Mouse (Mus musculus): ENCODE results near the gene Gm17727.
"Not testable (repeated sequence)": the region's sequence is repeated elsewhere in the genome, so short reads cannot be mapped to it uniquely, and the experiment has no call there.

Gene Gm17727

DNA sequence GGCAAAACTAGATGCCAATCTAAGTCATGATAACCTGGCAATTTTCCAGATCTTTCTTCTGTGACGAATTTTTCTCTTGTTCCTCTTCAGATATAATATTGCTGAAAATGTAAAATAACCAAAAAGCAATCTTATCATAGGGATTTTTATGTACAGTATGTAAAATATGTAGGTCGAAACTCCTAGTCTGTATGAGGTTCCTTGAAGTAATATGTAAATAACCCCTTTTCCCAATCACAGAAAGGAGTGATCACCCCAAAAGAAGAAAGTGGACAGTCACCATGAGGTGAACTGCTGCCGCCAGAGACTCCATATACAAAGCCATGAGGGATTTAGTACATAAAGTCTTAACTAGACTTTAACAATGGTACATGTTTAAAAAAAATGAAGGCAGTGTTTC lies at the start of gene Gm17727:
Gene Gm17727 (minus strand): TSS at position 101 of the 400 bp plus-strand sequence.
- CTCF ChIA-PET, result no interaction called here
- POLR2A ChIA-PET, result no interaction called here

- POLR2A ChIA-PET, CTCF ChIA-PET: not testable (repeated sequence)
Measured at GRCm38 (mm10) chr9:35817881-35818280, 40.0 kb upstream of the Gm17727 start.

GRCm38 (mm10) chr9:35798146-35798545 lies 20.2 kb upstream of the Gm17727 start:
- POLR2A ChIA-PET, result no interaction called here
- CTCF ChIA-PET, result no interaction called here

- ChIA-PET POLR2A (no interaction called here), CTCF (interaction anchor here in 1 of 4 experiments (1.0 kb wide), 1 partner anchor 1104 kb away, joined by 3 read pairs; no protein-coding TSS in a partner anchor)
Measured at GRCm38 (mm10) chr9:35790001-35790400, 12.1 kb upstream of the Gm17727 start, which contains the start of the genes Gm27235 and D730048I06Rik. Gene Gm27235 (minus strand): TSS chr9:35790101. Gene D730048I06Rik (minus strand): TSS chr9:35790112.

DNA sequence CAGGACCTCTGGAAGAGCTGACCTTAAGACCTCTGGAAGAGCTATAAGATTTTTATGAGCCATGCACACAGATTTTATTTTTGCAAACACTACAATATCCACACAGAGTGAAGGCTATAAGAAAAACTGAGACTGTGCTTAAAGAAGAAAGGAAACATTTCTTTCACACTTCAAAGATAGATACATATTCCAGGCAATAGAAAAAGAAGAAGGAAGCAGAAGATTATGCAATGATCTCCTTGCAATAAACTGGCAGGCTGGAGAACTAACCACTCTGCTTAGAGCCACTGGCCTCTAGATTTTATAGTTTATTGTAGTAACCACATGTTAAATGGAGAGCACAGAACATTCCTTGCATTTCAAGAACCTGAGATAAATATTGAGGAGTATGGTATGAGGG lies 21.1 kb downstream of the Gm17727 start:
- ChIA-PET POLR2A (no interaction called here), CTCF (no interaction called here)

GRCm38 (mm10) chr9:35740749-35741148 lies 37.2 kb downstream of the Gm17727 start, which contains the start of gene Gm17677:
Gene Gm17677 (plus strand): TSS chr9:35741049.
- CTCF ChIA-PET, result no interaction called here
- POLR2A ChIA-PET, result no interaction called here
